Comparison of ENCODE assay signal across 9 mouse cellular contexts in the genomic region with DNA sequence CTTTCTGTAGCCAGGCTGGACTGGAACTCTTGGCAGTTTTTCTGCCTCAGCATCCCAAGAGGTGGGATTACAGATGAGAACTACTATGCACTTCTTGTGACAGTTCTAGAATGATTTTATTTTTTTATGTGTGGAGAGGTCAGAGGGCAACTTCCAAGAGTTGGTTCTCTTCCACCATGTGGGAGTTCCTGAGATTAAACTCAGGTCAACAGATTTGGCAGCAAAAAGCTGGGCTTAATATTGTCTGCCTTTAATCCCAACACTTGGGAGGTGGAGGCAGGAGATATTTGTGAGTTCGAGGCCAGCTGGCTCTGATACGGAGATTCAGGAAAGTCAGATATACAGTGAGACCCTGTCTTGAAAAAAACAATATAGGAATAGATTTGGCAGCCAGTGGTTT. TPM values are rescaled to one million over a fixed set of nuclear protein-coding genes. Genes with fewer than 3 reads are reported as not detected.
DNase-seq lines count a peak whose midpoint lies in the region; ATAC-seq and TF ChIP-seq lines count a peak whose summit lies in the region.
"Had no signal": no experiment of that assay in that cellular context is flagged by ENCODE, and none has a peak within 500 bp of the region (broad histone marks: within the 10 kb centered on the region; RNA-seq: fewer than 3 reads in every experiment).

No protein-coding gene starts in this region.

- peak; percentile 66 for DNase-seq in heart, adult 11 months
- no peak for DNase-seq in heart, adult 18-20 months
- DNase-seq in stomach, postnatal 0 days (ENCODE audit: low spot score): no peak
- DNase-seq in natural killer cell, adult 2 months (ENCODE audit: low spot score in 2 of 2): no peak
- DNase-seq in right cerebral cortex, postnatal 14 days: no peak
- no peak for DNase-seq in embryo, embryonic 9.5 days (ENCODE audit: extremely low spot score)
- DNase-seq: adrenal gland, postnatal 36 days had no signal

- H3K9me3 ChIP-seq in stomach, embryonic 14.5 days (ENCODE audit: control insufficient read depth, low read depth, low read length): no peaks in the 10 kb centered on the region
- H3K9me3 ChIP-seq in stomach, postnatal 0 days (ENCODE audit: control insufficient read depth, low read length): no peaks in the 10 kb centered on the region
- no peaks in the 10 kb centered on the region for H3K9me3 ChIP-seq in liver, embryonic 12.5 days (replicated peaks)

- WGBS in stomach, embryonic 14.5 days: 62% methylated on average over 2 of the region's 2 CpGs
- WGBS in stomach, postnatal 0 days: 43% methylated on average over 2 of the region's 2 CpGs
- 38% methylated on average over 2 of the region's 2 CpGs for WGBS in liver, embryonic 12.5 days (ENCODE audit: insufficient replicate concordance)

- H3K9ac ChIP-seq in stomach, embryonic 14.5 days (replicated peaks; ENCODE audit: low read depth, low read length): no peak overlapping the region
- no peak overlapping the region for H3K9ac ChIP-seq in stomach, postnatal 0 days (ENCODE audit: low read length)
- peak overlapping the region; percentile 41; the same call in 1 of the 2 replicates for H3K9ac ChIP-seq in liver, embryonic 12.5 days

- H3K4me3 ChIP-seq in stomach, embryonic 14.5 days (ENCODE audit: low read depth, low read length): peak overlapping the region; percentile 94; the same call in 1 of the 2 replicates
- no peak overlapping the region for H3K4me3 ChIP-seq in stomach, postnatal 0 days (ENCODE audit: low read depth, low read length)
- H3K4me3 ChIP-seq in liver, embryonic 12.5 days: peak overlapping the region; percentile 99

- TF ChIP-seq EP300 in stomach, postnatal 0 days (optimal IDR thresholded peaks at IDR 0.05): no peak

- peaks cover 23% of the 10 kb centered on the region; the same call in 1 of the 2 replicates for H3K4me1 ChIP-seq in stomach, embryonic 14.5 days (ENCODE audit: control insufficient read depth, insufficient read depth, low read length)
- H3K4me1 ChIP-seq in stomach, postnatal 0 days (replicated peaks; ENCODE audit: control insufficient read depth, insufficient read depth): 0 out of 2 replicates have a peak, but pooled peaks cover 4% of the 10 kb centered on the region
- H3K4me1 ChIP-seq in liver, embryonic 12.5 days: peaks cover 64% of the 10 kb centered on the region

- TF ChIP-seq CTCF in stomach, postnatal 0 days (IDR thresholded peaks at IDR 0.05; ENCODE audit: low read depth): no peak

- H3K27me3 ChIP-seq in stomach, embryonic 14.5 days (ENCODE audit: control insufficient read depth, insufficient read depth, low read length): no peaks in the 10 kb centered on the region
- H3K27me3 ChIP-seq in stomach, postnatal 0 days (ENCODE audit: control insufficient read depth, insufficient read depth, low read length): no peaks in the 10 kb centered on the region
- no peaks in the 10 kb centered on the region for H3K27me3 ChIP-seq in liver, embryonic 12.5 days (replicated peaks)

- no peak overlapping the region for H3K27ac ChIP-seq in stomach, embryonic 14.5 days (ENCODE audit: low read length)
- no peak overlapping the region for H3K27ac ChIP-seq in stomach, postnatal 0 days (replicated peaks)
- no peak overlapping the region for H3K27ac ChIP-seq in liver, embryonic 12.5 days

- ATAC-seq in stomach, embryonic 14.5 days (ENCODE audit: insufficient number of reproducible peaks, insufficient read depth, low FRiP score, low read depth): no peak
- ATAC-seq in stomach, postnatal 0 days (ENCODE audit: low FRiP score, low TSS enrichment): no peak
- no peak for ATAC-seq in liver, embryonic 12.5 days

- H3K36me3 ChIP-seq in stomach, embryonic 14.5 days (ENCODE audit: control insufficient read depth, insufficient read depth, low read length): no peaks in the 10 kb centered on the region; the same call in 1 of the 2 replicates
- no peaks in the 10 kb centered on the region for H3K36me3 ChIP-seq in stomach, postnatal 0 days (ENCODE audit: control insufficient read depth, insufficient read depth, low read length)
- H3K36me3 ChIP-seq in liver, embryonic 12.5 days: peaks cover 23% of the 10 kb centered on the region; the same call in 1 of the 2 replicates

- H3K4me2 ChIP-seq in stomach, embryonic 14.5 days (replicated peaks; ENCODE audit: low read depth, low read length): peak overlapping the region; percentile 76; the same call in 1 of the 2 replicates
- H3K4me2 ChIP-seq in stomach, postnatal 0 days (replicated peaks; ENCODE audit: low read depth): no peak overlapping the region
- peak overlapping the region; percentile 85 for H3K4me2 ChIP-seq in liver, embryonic 12.5 days

RNA-seq across cellular contexts. Expression of gene Naa15, which starts 3.0 kb away (rescaled TPM):
- 10 to 100 TPM; 54.8 TPM for total RNA-seq in heart, adult 18-20 months (2021)
- 41.5 and 45.7 TPM in 2 replicates for polyA plus RNA-seq in stomach, embryonic 14.5 days (2014; fragmentation: Nextera tagmentation; extraction: Ambion mirVana)
- polyA plus RNA-seq in stomach, postnatal 0 days (2015; fragmentation: Nextera tagmentation; extraction: Ambion mirVana): 16.3 and 19.0 TPM in 2 replicates
- polyA plus RNA-seq in liver, embryonic 12.5 days (2016; fragmentation: Nextera tagmentation; extraction: Ambion mirVana): 41.9 and 49.9 TPM in 2 replicates

RNA-seq across cellular contexts. Expression of gene Ndufc1, which starts 9.2 kb away (rescaled TPM):
- 1,000 to 10,000 TPM; 1,753 to 1,760 TPM for total RNA-seq in heart, adult 18-20 months (2021)
- polyA plus RNA-seq in stomach, embryonic 14.5 days (2014; fragmentation: Nextera tagmentation; extraction: Ambion mirVana): 674 and 700 TPM in 2 replicates
- polyA plus RNA-seq in stomach, postnatal 0 days (2015; fragmentation: Nextera tagmentation; extraction: Ambion mirVana): 884 and 979 TPM in 2 replicates
- 539 and 560 TPM in 2 replicates for polyA plus RNA-seq in liver, embryonic 12.5 days (2016; fragmentation: Nextera tagmentation; extraction: Ambion mirVana)

RNA-seq across cellular contexts. Expression of gene Mgarp, which starts 21.4 kb away (rescaled TPM):
- total RNA-seq in heart, adult 18-20 months (2021): under 1 TPM; 0.31 to 0.35 TPM
- 2.9 and 3.0 TPM in 2 replicates for polyA plus RNA-seq in stomach, embryonic 14.5 days (2014; fragmentation: Nextera tagmentation; extraction: Ambion mirVana)
- 0.73 and 0.82 TPM in 2 replicates for polyA plus RNA-seq in stomach, postnatal 0 days (2015; fragmentation: Nextera tagmentation; extraction: Ambion mirVana)
- 1.3 and 1.7 TPM in 2 replicates for polyA plus RNA-seq in liver, embryonic 12.5 days (2016; fragmentation: Nextera tagmentation; extraction: Ambion mirVana)
